Mouse (Mus musculus): ENCODE measurements around the gene Kcns1.
"Not testable (repeated sequence)": the region's sequence is repeated elsewhere in the genome, so short reads cannot be mapped to it uniquely, and the experiment has no call there.

The Kcns1 gene

GRCm38 (mm10) chr2:164170902-164171301 is at the start of gene Kcns1:
Gene Kcns1 (minus strand): TSS chr2:164171113.
- no peak for DNase-seq (ENCODE audit: low read depth, low spot score)

- no peak for DNase-seq (ENCODE audit: low read depth, low spot score)
Measured at GRCm38 (mm10) chr2:164219295-164219694, 48.4 kb upstream of the Kcns1 start.

- no peak for DNase-seq (ENCODE audit: low read depth, low spot score)
Measured at GRCm38 (mm10) chr2:164212711-164213110, 41.8 kb upstream of the Kcns1 start.

GRCm38 (mm10) chr2:164210892-164211291 is 40.0 kb upstream of the Kcns1 start:
- DNase-seq (ENCODE audit: low read depth, low spot score): no peak

- DNase-seq (ENCODE audit: low read depth, low spot score): no peak
Measured at GRCm38 (mm10) chr2:164206676-164207075, 35.8 kb upstream of the Kcns1 start.

- DNase-seq (ENCODE audit: low read depth, low spot score): not testable (repeated sequence)
Measured at GRCm38 (mm10) chr2:164206011-164206410, 35.1 kb upstream of the Kcns1 start.

GRCm38 (mm10) chr2:164199626-164200327 is 28.9 kb upstream of the Kcns1 start, which contains the start of gene Wfdc15a:
Gene Wfdc15a (minus strand): TSS chr2:164200130.
- no peak for DNase-seq (ENCODE audit: low read depth, low spot score)

- DNase-seq (ENCODE audit: low read depth, low spot score): no peak
Measured at GRCm38 (mm10) chr2:164196700-164196990, 25.7 kb upstream of the Kcns1 start.

- DNase-seq (ENCODE audit: low read depth, low spot score): no peak
Measured at GRCm38 (mm10) chr2:164195971-164196699, 25.2 kb upstream of the Kcns1 start.

- DNase-seq (ENCODE audit: low read depth, low spot score): no peak
Measured at GRCm38 (mm10) chr2:164194959-164195630, 24.2 kb upstream of the Kcns1 start.

- no peak for DNase-seq (ENCODE audit: low read depth, low spot score)
Measured at GRCm38 (mm10) chr2:164192279-164192678, 21.4 kb upstream of the Kcns1 start.

GRCm38 (mm10) chr2:164190576-164190975 is 19.7 kb upstream of the Kcns1 start, which contains the start of gene Wfdc12:
Gene Wfdc12 (minus strand): TSS chr2:164190608.
- DNase-seq (ENCODE audit: low read depth, low spot score): no peak

- no peak for DNase-seq (ENCODE audit: low read depth, low spot score)
Measured at GRCm38 (mm10) chr2:164188722-164189121, 17.8 kb upstream of the Kcns1 start.

- no peak for DNase-seq (ENCODE audit: low read depth, low spot score)
Measured at GRCm38 (mm10) chr2:164184145-164184719, 13.3 kb upstream of the Kcns1 start.

- no peak for DNase-seq (ENCODE audit: low read depth, low spot score)
Measured at GRCm38 (mm10) chr2:164183340-164183739, 12.4 kb upstream of the Kcns1 start.

- no peak for DNase-seq (ENCODE audit: low read depth, low spot score)
Measured at GRCm38 (mm10) chr2:164182692-164183255, 11.9 kb upstream of the Kcns1 start, which contains the start of gene Wfdc5. Gene Wfdc5 (minus strand): TSS chr2:164182742.

GRCm38 (mm10) chr2:164180770-164181169 is 9.9 kb upstream of the Kcns1 start:
- DNase-seq (ENCODE audit: low read depth, low spot score): no peak

GRCm38 (mm10) chr2:164180124-164180523 is 9.2 kb upstream of the Kcns1 start:
- DNase-seq (ENCODE audit: low read depth, low spot score): no peak

GRCm38 (mm10) chr2:164177831-164178230 is 6.9 kb upstream of the Kcns1 start:
- DNase-seq (ENCODE audit: low read depth, low spot score): no peak

- no peak for DNase-seq (ENCODE audit: low read depth, low spot score)
Measured at GRCm38 (mm10) chr2:164175850-164176249, 4.9 kb upstream of the Kcns1 start.

GRCm38 (mm10) chr2:164174649-164175395 is 3.9 kb upstream of the Kcns1 start:
- DNase-seq (ENCODE audit: low read depth, low spot score): no peak
